Mouse (Mus musculus): Measurements from ENCODE around the gene Coa7. TPM values are rescaled to one million over a fixed set of nuclear protein-coding genes. Genes with fewer than 3 reads are reported as not detected.

Coa7 gene
- polyA plus RNA-seq, 1 experiment from 2014 or later = 38.0 TPM

DNA sequence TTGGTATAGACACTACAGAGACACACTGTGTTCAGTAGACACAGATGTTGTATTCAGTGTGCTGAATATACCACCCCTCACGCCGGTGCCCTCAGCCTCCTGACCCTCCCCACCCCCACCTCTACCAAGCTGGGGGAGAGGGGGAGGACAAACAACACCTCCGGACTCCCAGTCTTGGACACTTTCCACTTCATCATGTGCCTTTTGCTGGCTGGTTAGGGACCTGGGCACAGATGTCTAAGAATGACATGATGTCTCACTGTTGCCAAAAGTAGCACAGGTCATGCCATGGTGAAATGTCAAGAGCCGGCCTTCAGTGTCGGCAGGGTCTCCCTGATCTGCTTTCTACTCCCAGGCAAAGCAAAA lies 36.2 kb downstream of the Coa7 start:
- Histone ChIP-seq H3K4me1 (peaks cover 36% of the 10 kb centered on the region), H3K4me2 (no peak overlapping the region), H3K9ac (no peak overlapping the region), H3K27ac (peak overlapping the region; percentile 86; the same call in 1 of the 2 replicates), H3K27me3 (no peaks in the 10 kb centered on the region), H3K4me3 (no peak overlapping the region), H3K9me3 (no peaks in the 10 kb centered on the region), H3K36me3 (no peaks in the 10 kb centered on the region)
- no peak for ATAC-seq (ENCODE audit: insufficient number of reproducible peaks, low FRiP score, low TSS enrichment, low read depth)
- WGBS = 29% methylated on average over 5 of the region's 5 CpGs

DNA sequence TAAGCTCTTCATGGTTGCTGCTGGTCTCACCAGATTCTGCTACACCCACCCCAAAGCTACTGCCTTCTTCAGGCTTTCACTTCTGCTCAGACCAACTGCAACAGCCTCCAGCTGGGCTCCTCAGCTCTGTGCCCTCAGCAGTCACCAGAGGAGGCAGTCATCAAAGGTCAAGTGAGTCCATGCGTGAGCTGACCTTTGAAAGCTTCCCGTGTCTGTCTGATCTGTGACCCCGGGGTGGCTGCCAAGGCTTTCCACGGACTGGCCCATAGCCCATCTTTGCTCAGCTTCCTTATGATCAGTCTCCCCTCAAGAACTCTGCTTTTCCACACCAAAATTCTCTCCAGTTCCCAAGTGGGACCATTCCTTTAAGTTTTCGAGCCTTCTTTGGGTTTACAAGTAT lies 41.3 kb downstream of the Coa7 start:
- no peak overlapping the region for H3K4me2 ChIP-seq
- H3K27ac ChIP-seq = no peak overlapping the region
- 35% methylated on average over 5 of the region's 5 CpGs for whole genome bisulfite sequencing
- no peak for ATAC-seq (ENCODE audit: insufficient number of reproducible peaks, low FRiP score, low TSS enrichment, low read depth)
- H3K4me1 ChIP-seq = peaks cover under 1% of the 10 kb centered on the region; the same call in 1 of the 2 replicates
- H3K9me3 ChIP-seq = no peaks in the 10 kb centered on the region
- no peaks in the 10 kb centered on the region for H3K36me3 ChIP-seq
- H3K27me3 ChIP-seq = no peaks in the 10 kb centered on the region
- H3K9ac ChIP-seq = no peak overlapping the region
- no peak overlapping the region for H3K4me3 ChIP-seq

DNA sequence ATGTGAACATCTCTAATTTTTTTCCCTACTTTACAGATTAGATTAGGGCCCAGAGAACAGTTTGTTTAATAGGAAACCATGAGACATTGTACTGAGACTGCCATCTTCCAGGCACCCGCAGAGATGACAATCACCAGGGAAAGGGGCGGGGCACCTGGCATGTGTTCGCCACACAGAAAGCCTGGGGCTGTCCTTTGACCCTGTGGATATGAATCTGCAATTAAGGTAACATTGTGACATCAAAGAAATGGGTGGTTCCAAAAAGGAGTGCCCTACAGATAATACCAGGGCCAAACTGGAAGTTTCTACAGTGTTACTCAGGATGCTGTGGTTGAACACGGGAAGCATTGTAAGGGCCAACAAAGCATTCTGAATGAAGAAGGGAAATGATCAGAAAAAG lies 42.5 kb downstream of the Coa7 start:
- Histone ChIP-seq H3K4me1 (no peaks in the 10 kb centered on the region; the same call in 1 of the 2 replicates), H3K9ac (no peak overlapping the region), H3K27me3 (no peaks in the 10 kb centered on the region), H3K9me3 (no peaks in the 10 kb centered on the region), H3K27ac (no peak overlapping the region), H3K4me3 (no peak overlapping the region), H3K36me3 (no peaks in the 10 kb centered on the region), H3K4me2 (no peak overlapping the region)
- ATAC-seq (ENCODE audit: insufficient number of reproducible peaks, low FRiP score, low TSS enrichment, low read depth) = no peak
- WGBS = 61% methylated on average over 4 of the region's 4 CpGs

DNA sequence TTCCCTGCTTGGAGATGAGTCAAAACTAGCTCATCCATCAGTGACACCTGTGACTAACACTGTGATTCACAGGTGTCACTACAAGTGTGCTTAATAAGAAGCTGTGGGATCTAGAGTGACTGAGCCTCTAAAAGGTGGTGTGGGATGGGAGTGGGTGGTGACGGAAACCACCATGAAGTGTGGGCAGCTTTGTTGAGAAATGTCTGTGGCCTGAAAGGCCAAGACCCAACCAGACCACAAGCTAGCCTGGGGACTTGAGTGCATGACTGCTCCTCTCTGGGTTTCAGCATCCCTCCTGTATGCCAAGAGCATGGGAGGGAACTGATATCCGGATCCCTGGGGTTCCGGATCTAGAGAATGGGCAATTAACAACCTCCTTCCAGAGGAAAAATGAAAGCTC lies 43.5 kb downstream of the Coa7 start:
- no peak for ATAC-seq (ENCODE audit: insufficient number of reproducible peaks, low FRiP score, low TSS enrichment, low read depth)

DNA sequence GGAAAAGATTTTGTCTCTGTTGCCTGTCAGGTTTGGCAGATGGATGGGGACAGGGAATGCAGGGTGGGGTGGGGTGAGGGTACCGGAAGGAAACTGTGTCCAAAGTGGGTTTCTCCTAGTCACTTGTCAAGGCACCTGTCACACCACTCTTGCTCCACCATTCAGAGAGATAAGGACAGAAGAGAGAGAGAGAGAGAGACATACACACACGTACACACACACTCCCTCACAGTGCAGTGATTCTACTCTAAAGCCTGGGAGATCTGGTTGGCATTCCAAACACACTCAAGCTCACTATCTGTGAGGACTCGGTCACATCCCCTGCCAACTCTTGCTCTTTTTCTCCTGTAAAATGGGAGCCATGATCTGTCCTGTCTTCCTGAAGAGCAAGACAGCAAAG lies 44.2 kb downstream of the Coa7 start:
- whole genome bisulfite sequencing = 73% methylated on average over 3 of the region's 3 CpGs

More for the DNA sequence above, 43.5 kb downstream of the Coa7 start:
- Histone ChIP-seq H3K9me3 (no peaks in the 10 kb centered on the region), H3K4me2 (no peak overlapping the region), H3K4me1 (no peaks in the 10 kb centered on the region; the same call in 1 of the 2 replicates), H3K27ac (no peak overlapping the region), H3K4me3 (no peak overlapping the region), H3K27me3 (no peaks in the 10 kb centered on the region), H3K9ac (no peak overlapping the region), H3K36me3 (no peaks in the 10 kb centered on the region)
- WGBS = 77% methylated on average over 3 of the region's 3 CpGs

DNA sequence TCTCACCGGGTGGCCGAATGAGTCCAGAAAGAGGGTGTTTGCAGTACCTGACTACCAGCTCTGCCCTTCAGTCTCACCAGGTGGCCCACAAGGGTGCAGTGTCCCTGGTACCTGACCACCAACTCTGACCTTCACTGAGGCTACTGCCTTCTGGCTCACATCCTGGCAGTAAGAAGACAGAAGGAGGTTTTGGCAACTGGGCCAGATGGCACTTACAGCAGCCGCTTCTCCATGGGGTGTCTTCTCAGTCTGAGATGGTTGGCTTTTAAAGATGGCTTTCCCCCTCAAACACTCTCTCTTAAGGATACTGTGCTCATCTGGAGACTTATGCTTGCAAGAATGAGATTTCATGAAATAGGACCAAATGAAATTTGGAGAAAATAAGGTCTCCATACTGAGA lies 51.5 kb downstream of the Coa7 start:
- peaks cover 10% of the 10 kb centered on the region for H3K4me1 ChIP-seq
- no peaks in the 10 kb centered on the region for H3K9me3 ChIP-seq
- H3K27ac ChIP-seq = no peak overlapping the region
- H3K27me3 ChIP-seq = peaks cover 20% of the 10 kb centered on the region
- no peak overlapping the region for H3K9ac ChIP-seq
- WGBS = 77% methylated on average over 3 of the region's 3 CpGs
- no peak overlapping the region for H3K4me2 ChIP-seq
- H3K4me3 ChIP-seq = no peak overlapping the region
- ATAC-seq (ENCODE audit: insufficient number of reproducible peaks, low FRiP score, low TSS enrichment, low read depth) = no peak
- H3K36me3 ChIP-seq = no peaks in the 10 kb centered on the region

More for the DNA sequence above, 44.2 kb downstream of the Coa7 start:
- no peaks in the 10 kb centered on the region for H3K9me3 ChIP-seq
- no peak overlapping the region for H3K4me3 ChIP-seq
- H3K36me3 ChIP-seq = no peaks in the 10 kb centered on the region
- no peak overlapping the region for H3K4me2 ChIP-seq
- no peak overlapping the region for H3K9ac ChIP-seq
- no peak for ATAC-seq (ENCODE audit: insufficient number of reproducible peaks, low FRiP score, low TSS enrichment, low read depth)
- H3K27me3 ChIP-seq = no peaks in the 10 kb centered on the region
- no peak overlapping the region for H3K27ac ChIP-seq
- no peaks in the 10 kb centered on the region; the same call in 1 of the 2 replicates for H3K4me1 ChIP-seq

DNA sequence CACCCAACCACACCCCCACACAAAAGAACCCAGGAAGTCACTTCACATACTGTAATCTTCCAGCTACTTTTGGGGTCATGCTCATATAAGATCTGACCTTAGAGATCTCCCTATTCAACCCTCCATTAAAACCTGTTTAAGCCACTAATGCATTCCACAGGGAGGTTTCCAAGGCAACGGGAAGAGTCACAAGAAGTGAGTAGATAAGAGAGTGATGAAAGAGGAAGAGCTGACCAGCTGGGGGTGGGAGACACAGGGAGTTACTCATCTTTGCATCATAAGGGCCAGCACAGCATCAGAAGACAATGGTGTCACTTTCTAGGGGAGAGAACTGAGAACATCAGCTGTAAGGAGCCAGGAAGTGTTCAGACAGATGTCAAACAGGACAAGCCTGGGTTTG lies 52.2 kb downstream of the Coa7 start:
- Histone ChIP-seq H3K9ac (no peak overlapping the region), H3K36me3 (no peaks in the 10 kb centered on the region), H3K27me3 (peaks cover 22% of the 10 kb centered on the region), H3K4me2 (no peak overlapping the region), H3K4me1 (peaks cover 10% of the 10 kb centered on the region), H3K27ac (no peak overlapping the region), H3K9me3 (no peaks in the 10 kb centered on the region), H3K4me3 (no peak overlapping the region)
- 36% methylated on average over 1 of the region's 1 CpGs for WGBS
- ATAC-seq (ENCODE audit: insufficient number of reproducible peaks, low FRiP score, low TSS enrichment, low read depth) = no peak

DNA sequence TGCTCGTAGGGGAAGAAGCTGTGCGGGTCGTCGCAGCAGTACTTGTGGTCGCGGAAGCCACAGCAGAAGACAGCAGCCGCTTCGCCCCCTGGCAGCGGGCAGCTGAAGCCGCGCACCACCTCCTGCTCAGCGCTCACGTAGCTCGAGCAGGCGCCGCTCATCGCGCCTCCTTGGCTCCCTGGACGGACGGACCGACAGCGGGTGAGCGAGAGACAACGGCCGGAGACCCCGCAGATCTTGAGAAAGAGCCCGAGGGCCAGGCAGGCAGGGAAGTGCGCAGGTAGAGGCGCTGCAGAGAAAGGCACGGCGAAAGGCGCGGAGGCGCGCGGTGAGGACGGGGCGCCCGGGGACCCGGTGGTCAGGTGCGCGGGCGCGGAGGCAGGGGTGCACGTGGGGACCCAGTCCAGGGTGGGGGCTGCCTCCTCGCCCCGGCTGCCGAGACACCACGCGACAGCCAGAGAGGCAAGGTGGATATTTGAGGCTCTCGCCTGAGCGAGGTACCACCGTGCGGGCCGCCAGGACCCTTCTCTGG lies 55.3 kb downstream of the Coa7 start, which contains the start of gene Shisal2a:
TSS of gene Shisal2a (minus strand) at position 167 of the 532 bp plus-strand sequence.
- no peak for ATAC-seq (ENCODE audit: insufficient number of reproducible peaks, low FRiP score, low TSS enrichment, low read depth)
- Histone ChIP-seq H3K4me1 (peaks cover 14% of the 10 kb centered on the region), H3K27ac (no peak within 1 kb of the TSS; the same call in 1 of the 2 replicates), H3K4me2 (peak within 1 kb of the TSS; percentile 90), H3K27me3 (peaks cover 22% of the 10 kb centered on the region), H3K9ac (peak within 1 kb of the TSS; percentile 42; the same call in 1 of the 2 replicates), H3K36me3 (no peaks in the 10 kb centered on the region), H3K4me3 (peak within 1 kb of the TSS; percentile 45), H3K9me3 (no peaks in the 10 kb centered on the region)
- WGBS = 1% methylated on average over 55 of the region's 55 CpGs

DNA sequence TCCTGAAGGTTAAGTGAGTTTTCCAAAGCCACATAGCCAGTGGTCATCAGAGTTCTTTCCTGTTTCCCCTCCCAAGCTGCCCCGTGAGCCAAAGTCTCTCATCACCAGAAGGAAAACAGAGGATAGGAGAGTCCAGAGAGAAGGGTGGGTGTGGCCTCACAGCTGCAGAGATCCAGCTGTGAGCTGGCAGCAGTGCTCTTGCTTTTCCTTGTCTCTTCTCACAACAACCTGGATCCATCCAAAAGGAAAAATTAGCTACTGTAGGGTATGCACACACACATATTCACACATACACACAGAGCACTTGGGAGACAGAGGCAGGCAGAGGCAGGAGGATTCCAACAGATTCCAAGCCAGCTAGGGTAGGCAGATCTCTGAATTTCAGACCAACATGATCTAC lies 58.1 kb downstream of the Coa7 start:
- H3K4me3 ChIP-seq = no peak overlapping the region
- no peak overlapping the region for H3K9ac ChIP-seq
- H3K27me3 ChIP-seq = peaks cover 22% of the 10 kb centered on the region
- WGBS = 30% methylated on average over 1 of the region's 1 CpGs
- H3K4me1 ChIP-seq = peaks cover 14% of the 10 kb centered on the region
- no peaks in the 10 kb centered on the region for H3K9me3 ChIP-seq
- ATAC-seq (ENCODE audit: insufficient number of reproducible peaks, low FRiP score, low TSS enrichment, low read depth) = no peak
- H3K36me3 ChIP-seq = no peaks in the 10 kb centered on the region
- H3K4me2 ChIP-seq = no peak overlapping the region
- H3K27ac ChIP-seq = no peak overlapping the region

DNA sequence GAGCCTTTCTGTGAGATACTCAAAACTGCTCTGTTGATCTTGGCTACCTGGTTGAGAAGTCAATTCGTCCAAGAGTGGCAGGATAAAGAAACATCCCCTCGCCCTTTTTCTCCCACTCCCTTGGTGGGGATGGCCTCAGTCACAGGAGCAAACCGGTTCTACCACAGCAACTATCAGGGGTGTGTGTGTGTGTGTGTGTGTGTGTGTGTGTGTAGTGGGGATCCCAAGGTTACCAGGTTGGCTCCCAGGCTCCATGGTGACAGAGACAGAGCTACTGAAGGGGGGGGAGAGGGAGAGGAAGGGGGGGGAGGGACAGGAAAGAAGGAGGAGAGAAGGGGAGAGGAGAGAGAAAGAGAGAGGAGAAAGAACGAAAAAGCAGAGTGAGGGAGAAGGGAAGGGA lies 59.2 kb downstream of the Coa7 start:
- H3K9ac ChIP-seq = no peak overlapping the region
- H3K4me1 ChIP-seq = peaks cover 14% of the 10 kb centered on the region
- WGBS = 33% methylated on average over 4 of the region's 4 CpGs
- no peaks in the 10 kb centered on the region for H3K36me3 ChIP-seq
- peaks cover 22% of the 10 kb centered on the region for H3K27me3 ChIP-seq
- peak overlapping the region; percentile 73 for H3K4me2 ChIP-seq
- ATAC-seq (ENCODE audit: insufficient number of reproducible peaks, low FRiP score, low TSS enrichment, low read depth) = no peak
- peak overlapping the region; percentile 43; the same call in 1 of the 2 replicates for H3K4me3 ChIP-seq
- H3K9me3 ChIP-seq = no peaks in the 10 kb centered on the region
- peak overlapping the region; percentile 77 for H3K27ac ChIP-seq

DNA sequence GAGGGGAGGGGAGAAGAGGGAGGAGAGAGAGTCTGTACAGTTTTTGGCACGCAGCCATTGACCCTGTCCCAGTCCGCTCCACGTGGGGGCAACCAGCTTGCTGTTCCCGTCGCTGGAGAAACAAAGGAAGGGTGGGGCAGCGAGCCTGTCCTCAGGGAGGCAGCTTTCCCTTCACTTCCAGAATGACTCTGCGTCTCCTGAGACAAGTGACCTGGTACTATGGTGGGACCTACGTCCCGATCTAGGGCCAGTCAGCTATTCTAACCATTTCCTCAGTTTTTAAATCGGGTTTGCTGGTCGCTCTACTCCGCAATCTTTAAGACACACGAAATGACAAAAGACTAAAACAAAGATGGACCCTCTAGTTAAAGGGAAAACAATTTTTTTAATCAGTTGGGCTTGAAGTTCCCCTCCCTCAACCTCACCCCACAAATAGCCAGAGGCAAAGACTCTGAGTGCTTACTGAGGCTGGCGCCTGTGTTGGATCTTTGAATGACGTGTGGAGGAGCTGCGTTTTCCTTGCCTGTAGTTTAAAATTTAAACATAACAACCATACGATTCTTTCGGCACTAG lies 59.8 kb downstream of the Coa7 start:
- WGBS = 3% methylated on average over 18 of the region's 18 CpGs
- peak overlapping the region; percentile 73 for H3K4me2 ChIP-seq
- peak; percentile 67 for ATAC-seq (ENCODE audit: insufficient number of reproducible peaks, low FRiP score, low TSS enrichment, low read depth)
- H3K9ac ChIP-seq = peak overlapping the region; percentile 29
- peak overlapping the region; percentile 77 for H3K27ac ChIP-seq
- H3K27me3 ChIP-seq = peaks cover 19% of the 10 kb centered on the region
- H3K4me3 ChIP-seq = peak overlapping the region; percentile 43
- peaks cover 14% of the 10 kb centered on the region for H3K4me1 ChIP-seq
- H3K9me3 ChIP-seq = no peaks in the 10 kb centered on the region
- H3K36me3 ChIP-seq = no peaks in the 10 kb centered on the region

DNA sequence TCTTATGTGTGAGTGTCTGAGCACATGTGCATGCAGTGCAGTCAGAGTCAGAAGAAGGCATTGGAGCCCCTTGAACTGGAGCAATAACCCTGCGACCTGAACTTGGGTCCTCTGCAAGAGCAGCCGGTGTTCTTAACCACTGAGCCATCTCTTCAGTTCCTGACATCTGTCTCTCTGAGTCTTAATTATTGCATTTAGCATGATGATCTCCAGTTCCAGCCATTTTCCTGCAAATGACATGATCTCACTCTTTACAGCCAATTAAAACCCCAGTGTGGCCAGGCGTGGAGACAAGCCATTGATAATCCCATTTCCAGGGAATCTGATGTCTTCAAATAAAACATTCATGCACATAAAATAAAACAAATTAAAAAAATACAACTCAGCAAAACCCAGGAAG lies 60.8 kb downstream of the Coa7 start:
- no peaks in the 10 kb centered on the region for H3K36me3 ChIP-seq
- H3K9me3 ChIP-seq = no peaks in the 10 kb centered on the region
- H3K4me1 ChIP-seq = peaks cover 4% of the 10 kb centered on the region; the same call in 1 of the 2 replicates
- H3K27me3 ChIP-seq = peaks cover 9% of the 10 kb centered on the region
- 56% methylated on average over 3 of the region's 3 CpGs for WGBS
- no peak overlapping the region for H3K9ac ChIP-seq
- H3K27ac ChIP-seq = no peak overlapping the region
- H3K4me2 ChIP-seq = no peak overlapping the region
- no peak for ATAC-seq (ENCODE audit: insufficient number of reproducible peaks, low FRiP score, low TSS enrichment, low read depth)
- no peak overlapping the region for H3K4me3 ChIP-seq

Measured in limb, embryonic 15.5 days (tissue).